Mouse (Mus musculus): ENCODE data around the gene Anxa5.

Gene Anxa5

DNA sequence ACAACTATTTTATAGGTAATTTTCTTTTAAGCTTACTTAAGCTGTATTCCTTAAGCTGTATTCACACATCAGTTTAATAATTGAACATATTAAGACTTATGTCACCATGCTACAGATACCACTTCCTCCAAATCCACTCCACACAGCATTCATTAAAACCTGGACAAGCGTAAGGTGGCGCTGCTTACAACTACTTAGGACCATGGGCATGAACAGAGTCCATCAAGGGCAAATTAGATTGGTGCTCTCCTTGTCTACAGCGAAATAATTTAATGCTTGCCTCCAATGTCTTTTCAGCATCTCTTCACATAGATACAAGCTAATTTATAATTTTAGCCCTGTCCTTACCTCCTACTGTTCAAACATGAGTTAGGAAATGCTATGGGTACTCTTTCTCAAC is 29.7 kb downstream of the Anxa5 start:
- DNase-seq: no peak

GRCm38 (mm10) chr3:36442426-36442825 is 33.3 kb downstream of the Anxa5 start:
- peak; percentile 25 for DNase-seq

DNA sequence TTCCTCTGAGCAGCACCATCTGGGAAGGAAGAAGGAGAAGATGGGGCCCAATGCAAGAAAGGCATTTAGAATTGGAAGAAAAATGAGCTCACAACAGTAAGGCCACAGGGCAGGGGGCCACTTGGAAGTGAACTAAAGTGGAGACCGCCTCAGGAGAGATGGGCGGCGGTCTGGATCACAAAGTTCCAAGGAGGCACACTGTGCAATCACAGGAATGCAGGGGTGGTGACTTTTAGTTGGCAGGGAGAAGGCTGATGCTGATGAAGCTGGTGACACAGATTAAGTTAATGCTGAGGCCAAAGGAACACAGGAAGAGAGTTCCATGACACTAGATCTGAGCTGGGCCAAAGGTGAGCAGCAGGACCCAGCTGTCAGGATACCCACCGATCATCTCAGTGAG is 35.4 kb downstream of the Anxa5 start:
- DNase-seq: no peak

DNA sequence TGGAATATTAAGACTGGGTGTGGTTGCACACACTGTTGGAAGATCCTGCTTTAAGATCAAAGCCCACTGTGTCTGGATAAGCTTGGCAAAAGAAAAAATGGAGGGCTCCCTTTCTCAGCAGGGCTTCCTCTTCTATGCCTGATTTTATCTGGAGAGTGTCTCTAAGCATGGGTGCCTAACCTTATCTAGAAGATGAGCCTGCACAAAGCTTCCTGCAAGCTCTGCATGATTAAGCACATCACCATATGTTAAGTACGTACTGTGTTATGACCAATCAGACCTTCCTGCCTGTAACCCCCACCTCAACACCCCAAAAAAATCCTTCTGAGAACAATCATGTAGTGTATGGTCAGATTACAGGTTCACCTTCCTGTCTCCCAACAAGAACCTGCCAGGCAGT is 45.3 kb downstream of the Anxa5 start:
- no peak for DNase-seq

DNA sequence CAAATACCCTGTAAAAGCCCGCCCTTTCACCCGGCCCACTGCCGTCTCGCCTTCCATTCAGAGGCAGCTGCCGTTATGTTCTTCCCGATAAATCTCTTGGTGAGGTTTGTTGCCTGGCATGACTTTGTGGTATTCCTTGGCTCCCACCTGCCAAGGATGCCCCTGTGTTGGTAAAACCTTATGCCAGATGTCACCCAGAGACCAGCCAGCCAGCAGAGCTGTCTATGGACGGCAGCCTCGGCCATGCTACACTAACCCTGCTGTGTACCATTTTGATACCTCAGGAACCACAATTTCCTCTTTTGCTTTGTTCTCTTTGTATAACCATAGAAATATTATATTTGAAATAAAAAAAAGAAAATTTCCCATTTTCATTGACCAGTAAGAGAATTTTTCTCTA is 48.3 kb downstream of the Anxa5 start:
- DNase-seq: no peak

- no peak for DNase-seq
Measured at GRCm38 (mm10) chr3:36409456-36409855, 66.2 kb downstream of the Anxa5 start.

GRCm38 (mm10) chr3:36406967-36407366 is 68.7 kb downstream of the Anxa5 start:
- DNase-seq: no peak

GRCm38 (mm10) chr3:36406340-36406739 is 69.4 kb downstream of the Anxa5 start:
- DNase-seq: no peak

GRCm38 (mm10) chr3:36401900-36402299 is 73.8 kb downstream of the Anxa5 start:
- no peak for DNase-seq

DNA sequence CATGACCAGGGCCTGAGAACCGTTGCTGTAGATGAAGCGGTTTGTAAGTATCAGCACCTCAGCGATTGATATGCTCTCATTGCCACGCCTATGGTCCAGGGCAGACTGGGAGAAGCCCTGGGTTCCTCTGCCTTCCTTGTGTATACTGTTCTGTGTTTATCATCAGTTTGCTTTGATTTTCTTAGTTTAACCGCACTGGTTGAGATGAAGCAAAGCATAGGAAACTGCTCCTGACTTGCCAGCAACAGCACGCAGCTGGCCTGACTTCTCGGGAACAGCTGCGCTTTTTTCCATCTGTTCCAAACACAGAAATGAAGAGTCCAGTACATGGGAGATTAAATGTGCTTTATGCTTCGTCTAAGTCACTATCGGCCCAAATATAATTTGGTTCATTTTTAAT is 75.0 kb downstream of the Anxa5 start:
- no peak for DNase-seq

Measured in kidney, adult 18-20 months (tissue).